Mouse (Mus musculus): ENCODE data around the gene Tlcd1.

The Tlcd1 gene

GRCm38 (mm10) chr11:78161968-78162367 lies 14.5 kb upstream of the Tlcd1 start:
- no peak for DNase-seq

GRCm38 (mm10) chr11:78162504-78162903 lies 14.0 kb upstream of the Tlcd1 start:
- no peak for DNase-seq

GRCm38 (mm10) chr11:78163045-78163444 lies 13.5 kb upstream of the Tlcd1 start:
- no peak for DNase-seq

DNA sequence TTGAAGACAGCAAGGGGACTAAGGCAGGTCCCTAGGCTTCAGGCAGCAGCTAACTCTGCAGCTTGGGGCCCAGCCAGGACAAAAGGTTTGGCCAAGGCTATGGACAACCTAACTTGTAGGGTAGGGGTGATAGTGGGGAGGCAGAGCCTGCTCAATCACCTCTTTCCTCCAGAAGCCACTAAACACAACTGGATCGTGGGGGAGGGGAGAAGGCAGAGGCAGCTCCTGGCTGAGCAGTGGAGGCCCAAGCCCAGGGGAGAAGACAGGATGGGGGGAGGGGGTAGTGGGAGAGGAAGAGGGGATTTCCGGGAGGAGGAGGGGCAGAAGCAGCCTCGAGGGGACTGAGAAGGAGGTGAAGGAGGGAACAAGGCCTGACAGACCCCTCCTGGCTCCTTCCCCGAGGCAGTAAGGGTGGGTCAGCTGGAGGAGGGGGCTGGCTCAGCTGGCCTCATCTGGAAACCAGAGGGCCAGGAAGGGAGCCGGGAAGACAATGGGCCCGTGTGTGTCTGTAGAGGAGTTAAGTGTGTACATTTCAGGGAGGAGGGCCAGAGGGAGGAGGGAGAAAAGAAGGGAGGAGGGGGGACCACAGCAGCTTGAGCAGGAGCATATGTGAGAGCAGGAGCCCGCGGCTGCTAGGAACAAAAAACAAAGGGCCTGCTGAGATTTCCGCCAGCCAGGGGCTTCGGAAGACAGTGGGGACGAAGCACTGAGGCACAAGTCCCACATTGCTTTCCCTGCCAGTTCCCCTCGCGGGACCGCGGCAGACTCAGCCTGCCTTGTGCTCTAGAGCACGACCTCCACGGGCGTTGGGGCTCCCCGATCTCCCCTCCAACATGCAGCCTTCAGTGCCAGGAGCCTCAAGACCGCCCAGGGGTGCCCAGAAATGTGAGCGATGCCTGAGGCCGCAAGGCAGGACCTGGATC lies 12.6 kb upstream of the Tlcd1 start:
- peak; percentile 39 for DNase-seq

- no peak for DNase-seq
These were observed 11.9 kb upstream of the Tlcd1 start for GRCm38 (mm10) chr11:78164604-78164923.

- DNase-seq = peak; percentile 51
These were observed 11.4 kb upstream of the Tlcd1 start, which contains the start of gene Traf4 for GRCm38 (mm10) chr11:78164924-78165760. Gene Traf4 (minus strand): TSS chr11:78165589.

DNA sequence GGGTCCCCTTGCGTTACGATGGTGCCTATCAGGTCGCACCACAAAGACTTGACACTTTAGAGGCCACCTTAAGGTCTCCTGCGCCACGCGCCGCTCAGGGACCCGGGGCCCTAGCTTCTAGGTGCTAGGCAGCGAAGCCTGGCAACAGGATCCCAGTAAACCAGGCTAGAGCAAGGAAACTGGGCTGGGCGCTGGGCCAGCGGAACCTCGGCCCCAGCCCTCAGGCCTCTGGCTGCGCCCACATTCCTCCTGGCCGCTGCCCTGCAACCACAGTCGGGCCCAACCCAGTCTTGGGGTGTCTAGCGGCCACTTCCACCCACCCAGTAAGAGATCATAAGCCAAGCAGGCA lies 10.8 kb upstream of the Tlcd1 start:
- DNase-seq = peak; percentile 62

DNA sequence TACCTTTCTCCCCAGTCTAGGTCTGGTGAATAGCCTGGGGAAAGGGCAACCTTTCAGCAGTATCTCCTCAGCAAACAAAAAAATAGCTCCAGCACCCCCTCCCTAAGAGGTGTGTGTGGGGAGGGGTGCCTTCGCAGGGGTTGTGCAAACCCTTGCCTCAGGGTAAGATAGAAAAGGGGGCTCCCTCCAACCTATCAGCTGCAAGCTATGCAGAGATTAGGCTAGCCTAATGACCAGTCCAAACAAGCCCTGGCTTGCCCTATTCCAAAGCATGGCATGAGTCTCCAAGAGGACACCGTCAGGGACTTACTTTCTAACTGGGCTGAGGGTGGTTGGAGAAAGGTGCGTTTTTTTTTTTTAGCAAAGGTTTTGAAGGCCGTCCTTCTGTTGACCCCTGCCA lies 10.3 kb upstream of the Tlcd1 start:
- DNase-seq = no peak

GRCm38 (mm10) chr11:78166640-78167039 lies 9.9 kb upstream of the Tlcd1 start:
- peak; percentile 24 for DNase-seq

DNA sequence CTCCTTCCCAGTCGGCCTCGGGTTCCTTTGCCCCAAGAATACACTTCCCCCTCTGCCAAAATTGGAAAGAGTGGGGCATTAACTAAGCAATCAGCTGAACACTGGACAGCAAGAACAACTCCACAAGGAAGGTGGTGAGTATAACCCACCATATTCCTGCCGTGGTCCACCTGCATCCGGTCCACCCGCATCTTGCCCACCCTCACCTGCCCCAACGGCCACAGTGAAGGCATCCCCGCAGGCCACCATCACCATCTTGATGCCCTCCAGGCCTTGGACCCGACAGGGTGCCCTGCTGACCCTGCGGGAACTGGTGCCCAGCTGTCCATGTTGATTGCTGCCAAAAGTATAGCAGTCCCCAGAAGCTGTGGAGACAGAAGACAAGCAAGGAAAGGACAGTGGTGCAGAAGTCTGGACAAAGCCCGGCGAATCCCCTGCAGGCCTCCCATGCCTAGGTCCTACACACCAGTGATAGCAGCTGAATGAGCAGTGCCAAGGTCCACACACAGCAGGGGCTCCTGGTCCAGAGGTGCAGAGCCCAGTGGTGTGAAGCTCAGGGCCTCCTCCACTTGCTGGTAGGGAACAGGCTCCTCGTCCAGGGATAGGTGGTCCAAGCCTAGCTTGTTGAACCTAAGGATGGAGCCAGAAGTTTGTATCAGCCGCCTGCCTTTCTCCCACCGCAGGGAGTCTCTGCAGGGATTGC lies 9.1 kb upstream of the Tlcd1 start:
- peak; percentile 26 for DNase-seq

GRCm38 (mm10) chr11:78168541-78169468 lies 7.7 kb upstream of the Tlcd1 start:
- DNase-seq = no peak

GRCm38 (mm10) chr11:78170306-78170705 lies 6.2 kb upstream of the Tlcd1 start:
- DNase-seq = no peak

DNA sequence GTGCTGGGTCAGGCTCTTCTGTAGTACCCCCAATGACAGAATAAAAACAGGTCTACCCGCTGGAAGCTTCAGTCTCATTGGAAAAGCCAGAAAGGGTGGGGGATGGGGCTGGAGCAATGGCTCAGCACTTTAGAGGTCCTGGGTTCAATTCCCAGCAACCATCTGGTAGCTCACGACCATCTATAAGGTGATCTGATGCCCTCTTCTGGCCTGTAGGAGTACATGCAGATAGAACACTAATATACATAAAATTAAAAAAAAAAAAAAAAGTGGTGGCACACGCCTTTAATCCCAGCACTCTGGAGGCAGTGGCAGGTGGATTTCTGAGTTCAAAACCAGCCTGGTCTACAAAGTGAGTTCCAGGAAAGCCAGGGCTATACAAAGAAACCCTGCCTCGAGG lies 5.2 kb upstream of the Tlcd1 start:
- DNase-seq = no peak

GRCm38 (mm10) chr11:78172034-78172747 lies 4.3 kb upstream of the Tlcd1 start:
- DNase-seq = no peak

DNA sequence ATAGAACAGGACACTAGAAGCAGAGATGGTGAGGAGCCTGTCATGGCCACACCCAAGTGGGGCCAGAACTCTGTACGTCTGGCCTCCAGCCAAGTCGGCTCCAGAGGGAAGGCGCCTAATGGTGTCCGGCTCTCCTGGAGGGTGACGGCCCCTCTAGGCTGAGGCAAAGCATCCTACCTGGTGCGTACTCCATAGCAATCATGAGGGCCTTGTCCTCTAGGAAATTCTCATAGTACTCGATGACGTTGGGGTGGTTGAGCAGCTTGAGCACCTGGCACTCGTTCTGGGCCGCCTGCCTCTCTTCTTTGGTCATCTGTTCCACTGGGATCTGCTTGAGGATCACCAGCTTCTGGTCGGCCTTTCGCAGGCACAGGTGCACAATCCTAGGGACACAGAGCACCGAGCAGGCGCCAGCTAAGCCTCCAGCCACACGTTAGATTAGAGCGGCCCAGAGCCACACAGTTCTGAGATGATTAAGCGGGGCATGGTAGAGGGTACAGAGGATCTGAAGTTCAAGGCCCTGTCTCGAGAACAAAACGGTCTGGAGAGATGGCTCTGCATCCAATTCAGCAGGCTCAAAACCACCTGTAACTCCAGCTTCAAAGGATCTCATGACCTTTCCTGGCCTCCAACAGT lies 3.6 kb upstream of the Tlcd1 start:
- DNase-seq = no peak

DNA sequence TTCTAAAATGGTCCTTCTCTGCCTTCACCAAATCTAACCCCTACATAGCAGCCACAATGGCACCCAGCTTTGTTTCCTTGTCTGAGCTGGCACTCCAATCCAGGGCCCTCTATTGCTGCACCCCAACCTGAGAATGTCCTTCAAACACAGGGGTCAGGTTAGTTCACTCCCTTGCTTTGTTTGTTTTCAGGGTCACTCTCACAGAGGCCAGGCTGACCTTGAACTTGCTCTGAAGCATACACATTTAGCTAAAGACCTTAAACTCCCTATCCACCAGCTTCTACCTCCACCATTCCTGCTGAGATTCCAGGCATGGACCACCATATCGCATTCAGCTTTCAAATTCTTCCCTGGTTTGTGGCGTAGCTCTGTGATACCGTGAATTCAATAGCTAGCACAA lies 2.0 kb upstream of the Tlcd1 start:
- DNase-seq = no peak

GRCm38 (mm10) chr11:78175771-78176401 lies 625 bp upstream of the Tlcd1 start:
- DNase-seq = no peak

DNA sequence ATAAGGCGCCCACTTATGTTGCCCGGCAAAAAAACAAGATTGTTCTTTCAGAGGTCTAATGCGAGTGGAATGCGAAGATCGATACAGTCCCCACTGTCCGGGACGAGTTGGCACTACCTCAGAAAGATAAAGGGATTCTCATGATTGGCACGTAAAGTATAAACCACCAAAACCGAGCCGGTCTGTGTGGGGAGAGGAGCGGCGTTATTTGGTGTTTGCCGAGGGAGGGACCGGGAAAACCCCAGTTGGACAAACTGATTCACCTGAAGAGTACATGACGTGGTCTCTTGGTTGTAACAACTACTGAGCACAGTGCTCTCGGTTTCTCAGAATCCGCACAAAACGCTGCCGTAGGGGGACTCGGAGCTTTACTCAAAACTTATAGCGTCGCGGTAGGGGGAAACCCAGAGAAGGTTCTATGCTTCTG lies 407 bp downstream of the Tlcd1 start:
- DNase-seq = no peak

DNA sequence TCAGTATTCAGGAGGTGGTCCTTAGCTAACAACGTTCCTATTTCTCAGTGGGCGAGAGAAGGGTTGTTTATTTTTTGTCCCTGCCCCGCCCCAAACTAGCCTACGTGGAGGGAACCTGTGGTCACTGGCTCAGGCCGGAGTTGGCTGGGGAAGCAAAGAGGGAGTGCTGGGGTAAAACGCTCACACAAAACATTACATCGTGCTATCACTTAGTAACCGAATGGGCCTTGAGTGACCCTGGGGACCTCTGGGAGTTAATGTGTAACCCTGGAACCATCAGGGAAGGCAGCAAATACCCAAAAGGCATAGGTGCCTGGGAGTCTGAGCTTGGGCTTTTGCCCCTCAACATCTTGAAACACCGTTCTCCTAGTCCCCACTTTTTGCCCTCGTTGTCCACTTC lies 926 bp downstream of the Tlcd1 start:
- no peak for DNase-seq
